Mouse (Mus musculus) naive thymus-derived CD4-positive, alpha-beta T cell, adult 2 months (primary cell): ENCODE measurements around the gene 6030498E09Rik.

Experiments
- DNase-seq: peaks from one replicate; pipeline ENCODE4 v3.0.0-alpha.2; 2011; ENCODE audit warnings: low read depth

Gene 6030498E09Rik

GRCm38 (mm10) chrX:38772478-38772877, at the start of gene 6030498E09Rik:
6030498E09Rik (plus strand) TSS chrX:38772671.
- no peak for DNase-seq

- DNase-seq: no peak
Observed at GRCm38 (mm10) chrX:38730081-38730480, 42.4 kb upstream of the 6030498E09Rik start.

- DNase-seq: no peak
Observed at GRCm38 (mm10) chrX:38730639-38731038, 41.8 kb upstream of the 6030498E09Rik start.

DNA sequence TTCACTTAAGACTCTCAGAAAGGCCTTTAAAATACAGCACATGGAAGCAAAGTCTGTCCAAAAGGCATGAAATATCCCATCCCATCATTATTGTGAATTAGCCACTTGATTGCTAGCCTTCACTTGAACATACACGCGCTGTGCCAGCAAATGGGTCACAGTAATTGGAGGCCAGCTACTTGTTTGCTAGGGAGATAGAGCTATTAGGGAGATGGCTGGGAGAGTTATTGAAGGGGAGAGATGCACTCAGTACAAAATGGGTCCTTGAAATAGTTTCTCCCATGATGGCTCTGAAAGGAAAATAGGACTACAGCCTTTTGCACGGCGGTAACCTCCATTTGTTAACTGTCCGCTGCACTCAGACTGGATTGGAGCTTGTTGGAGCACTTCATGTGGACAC, 38.8 kb upstream of the 6030498E09Rik start:
- no peak for DNase-seq

DNA sequence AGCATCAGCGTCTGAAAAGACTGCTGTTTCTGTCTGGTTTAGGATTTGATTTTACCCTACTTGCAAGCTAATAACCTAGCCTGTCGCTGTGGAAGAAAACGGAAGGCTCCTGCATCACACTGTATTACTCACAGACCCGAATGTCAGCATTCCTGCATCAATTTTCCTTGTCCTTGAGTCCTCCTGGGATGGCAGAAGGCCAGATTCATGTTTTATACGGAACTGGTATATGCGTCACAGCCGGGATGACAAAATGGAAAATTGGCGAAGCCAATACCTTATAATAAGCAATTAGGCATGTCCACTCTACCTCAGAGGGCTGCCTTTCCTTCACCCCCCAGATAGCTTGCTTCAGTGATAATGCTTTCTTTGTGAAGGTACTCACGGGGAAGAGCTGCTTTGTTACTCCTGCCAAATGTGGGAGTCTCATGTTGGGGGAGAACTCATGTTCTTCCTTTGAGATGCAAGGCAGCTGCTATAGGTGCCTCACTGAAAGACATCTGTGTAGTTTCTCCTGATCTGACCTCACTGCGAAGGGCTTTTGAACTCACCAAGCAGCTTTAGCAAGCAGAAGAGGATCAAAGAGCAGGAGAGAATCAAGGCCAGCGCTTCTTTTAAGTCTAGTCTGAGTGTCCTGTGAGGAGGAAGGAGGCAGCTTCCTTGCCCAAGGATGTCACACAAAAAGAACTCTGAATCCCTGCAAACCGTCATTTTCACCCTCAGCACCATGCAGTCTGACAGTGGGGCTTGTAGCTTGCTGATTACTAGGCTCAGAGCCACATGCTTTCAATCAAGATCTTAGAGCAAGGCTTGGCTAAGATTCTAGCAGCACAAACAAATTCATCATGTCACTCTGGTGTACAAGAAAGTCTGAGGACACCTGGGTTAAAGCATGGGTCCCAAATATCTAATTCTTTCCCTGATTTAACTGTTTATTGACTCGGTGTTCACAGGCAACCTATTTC, 37.3 kb upstream of the 6030498E09Rik start:
- no peak for DNase-seq

DNA sequence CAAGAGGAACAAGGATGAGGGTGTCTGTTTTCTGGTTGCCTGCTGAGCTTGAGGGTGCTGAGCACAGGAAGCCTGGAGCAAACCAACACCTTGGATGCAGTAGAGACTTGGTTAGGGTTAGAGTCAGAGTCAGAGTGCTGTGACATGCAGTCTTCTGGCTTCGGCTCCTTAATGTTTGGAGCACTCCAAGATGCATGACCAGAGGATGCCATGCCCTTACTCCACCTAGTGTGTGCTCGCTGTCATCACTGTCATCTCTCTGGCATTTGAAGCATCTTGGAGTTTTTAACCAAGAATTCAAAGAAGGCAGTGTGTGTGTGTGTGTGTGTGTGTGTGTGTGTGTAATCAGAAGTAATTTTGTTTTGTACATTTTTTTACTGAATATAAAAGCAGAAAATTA, 1.0 kb upstream of the 6030498E09Rik start:
- DNase-seq: no peak

- no peak for DNase-seq
Observed at GRCm38 (mm10) chrX:38771886-38772285, 585 bp upstream of the 6030498E09Rik start.

DNA sequence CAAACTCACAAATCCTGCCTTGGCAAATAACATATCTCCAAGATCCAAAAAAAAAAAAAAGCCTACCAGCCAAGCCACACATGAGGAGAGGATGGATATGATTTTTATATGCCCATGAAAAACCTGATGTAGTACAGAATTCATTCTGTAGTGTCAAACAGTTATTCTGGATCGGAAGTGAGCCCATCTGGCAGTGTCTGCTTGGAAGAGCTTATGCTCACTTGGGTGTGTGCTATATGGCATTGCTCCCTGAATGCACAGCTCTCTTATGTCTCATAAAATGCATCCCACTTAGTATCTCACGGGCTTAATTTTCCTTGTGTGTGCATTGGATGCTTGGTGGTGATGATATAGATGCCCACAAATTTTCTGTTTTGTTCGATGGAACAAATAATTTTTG, 21.9 kb downstream of the 6030498E09Rik start:
- DNase-seq: no peak

- DNase-seq: no peak
Observed at GRCm38 (mm10) chrX:38813934-38814333, 41.5 kb downstream of the 6030498E09Rik start.

DNA sequence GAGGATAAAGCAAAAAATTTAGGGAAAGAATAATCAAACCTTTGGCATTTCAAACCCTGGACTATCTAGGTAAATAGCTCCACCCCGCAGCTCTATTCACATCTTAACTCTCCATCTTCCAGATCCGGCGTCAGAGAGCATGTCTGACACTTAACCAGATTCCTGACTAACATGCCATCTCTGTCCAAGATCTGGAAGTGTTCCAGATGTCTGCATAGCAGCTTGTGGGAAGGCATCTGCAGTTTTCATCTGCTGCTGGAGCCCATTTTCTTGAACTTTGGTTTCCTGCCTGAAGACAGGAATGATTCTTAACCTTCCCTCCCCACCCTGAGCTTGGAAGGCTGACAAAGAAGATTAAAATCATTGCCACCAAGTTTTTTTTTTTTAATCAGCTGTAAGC, 44.4 kb downstream of the 6030498E09Rik start:
- DNase-seq: no peak

GRCm38 (mm10) chrX:38958571-38958970, 186.1 kb downstream of the 6030498E09Rik start:
- no peak for DNase-seq

DNA sequence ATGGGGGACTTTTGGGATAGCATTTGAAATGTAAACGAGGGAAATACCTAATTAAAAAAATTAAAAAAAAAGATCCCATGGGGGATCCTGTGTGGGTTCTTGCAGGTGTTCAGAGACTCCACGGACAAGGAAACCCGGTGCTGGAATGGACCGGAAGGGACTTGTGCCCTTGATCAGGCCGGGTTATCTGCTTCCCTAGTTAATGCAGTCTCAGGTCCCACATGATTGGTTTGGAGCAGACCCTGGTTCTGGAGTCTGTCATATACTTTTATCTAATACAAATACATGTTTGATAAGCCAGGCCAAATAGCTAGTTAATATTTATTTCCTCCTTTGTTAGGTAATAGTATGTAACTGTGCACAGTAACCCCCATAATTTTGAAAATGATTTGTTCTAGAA, 223.8 kb downstream of the 6030498E09Rik start:
- DNase-seq: no peak
